Mouse (Mus musculus) heart, postnatal 0 days (tissue): ENCODE data around the gene Cd300e. TPM values are rescaled to one million over a fixed set of nuclear protein-coding genes. Genes with fewer than 3 reads are reported as not detected.

Experiments used
- ATAC-seq: fragments of 200-750 bp; cut with Nextera tagmentation; 2 replicates; pipeline ENCODE4 v1.8.0; 2017; ENCODE audit warnings: low read depth, moderate number of reproducible peaks, moderate library complexity; ENCODE audit not compliant: insufficient read depth
- DNase-seq: peaks from one replicate; pipeline ENCODE4 v3.0.0-alpha.2; 2016; ENCODE audit warnings: low spot score
- H3K27ac ChIP-seq: fragments of 300-500 bp; sonication (generic); 2 replicates; pipeline ENCODE4 v1.5.1; 2014; ENCODE audit warnings: low read depth, mild to moderate bottlenecking
- H3K27me3 ChIP-seq: fragments of 300-500 bp; sonication (generic); 2 replicates; pipeline ENCODE4 v1.6.1; 2014; ENCODE audit warnings: low read length, mixed read lengths; ENCODE audit not compliant: control insufficient read depth, insufficient read depth
- H3K36me3 ChIP-seq: fragments of 300-500 bp; sonication (generic); replicated peaks from 2 replicates; pipeline ENCODE4 v1.6.1; 2014; ENCODE audit warnings: low read length, mixed read lengths; ENCODE audit not compliant: control insufficient read depth, insufficient read depth
- H3K4me1 ChIP-seq: fragments of 300-500 bp; sonication (generic); 2 replicates; pipeline ENCODE4 v1.6.1; 2014; ENCODE audit warnings: antibody characterized with exemption; ENCODE audit not compliant: control insufficient read depth, insufficient read depth
- H3K4me2 ChIP-seq: fragments of 300-500 bp; sonication (generic); 2 replicates; pipeline ENCODE4 v1.6.1; 2014; ENCODE audit warnings: low read depth, mild to moderate bottlenecking, low read length, moderate library complexity
- H3K4me3 ChIP-seq: fragments of 300-500 bp; sonication (generic); 2 replicates; pipeline ENCODE4 v1.5.1; 2014; ENCODE audit warnings: low read depth, low read length
- H3K9ac ChIP-seq: fragments of 300-500 bp; sonication (generic); replicated peaks from 2 replicates; pipeline ENCODE4 v1.6.1; 2014; ENCODE audit warnings: low read depth, low read length, mixed read lengths
- H3K9me3 ChIP-seq: fragments of 300-500 bp; sonication (generic); replicated peaks from 2 replicates; pipeline ENCODE4 v1.6.1; 2016; ENCODE audit warnings: low read length; ENCODE audit not compliant: control insufficient read depth
- CTCF ChIP-seq: IDR thresholded peaks from 2 replicates; pipeline ENCODE4 v1.5.1; 2016; ENCODE audit warnings: antibody characterized with exemption, control low read depth, low read depth
- EP300 ChIP-seq: IDR thresholded peaks from 2 replicates; pipeline ENCODE4 v1.6.1; 2016; ENCODE audit warnings: antibody characterized with exemption, low read depth
- WGBS: fragments of 180-500 bp; shearing (Covaris S2); extraction: QIAGEN DNeasy Blood & Tissue Kit; methylation state at CpG from one replicate; pipeline ENCODE4 v1.1.7; 2014; 5-methylcytosine and 5-hydroxymethylcytosine counted together
- polyA plus RNA-seq: library from polyadenylated mRNA; unstranded; fragments of >200 nt; fragmentation: Nextera tagmentation; extraction: Ambion mirVana; gene quantifications from 2 replicates; pipeline ENCODE4 v1.2.1, GENCODE M21; 2015
- total RNA-seq: library from RNA; depleted of rRNA; stranded (reverse); fragments of >200 nt; gene quantifications from 2 replicates; pipeline ENCODE4 v1.2.3, GENCODE M21; 2014; ENCODE audit warnings: low replicate concordance

The Cd300e gene
- total and polyA plus RNA-seq, 2 experiments from 2014 or later: 0.07 TPM; not detected in 1

DNA sequence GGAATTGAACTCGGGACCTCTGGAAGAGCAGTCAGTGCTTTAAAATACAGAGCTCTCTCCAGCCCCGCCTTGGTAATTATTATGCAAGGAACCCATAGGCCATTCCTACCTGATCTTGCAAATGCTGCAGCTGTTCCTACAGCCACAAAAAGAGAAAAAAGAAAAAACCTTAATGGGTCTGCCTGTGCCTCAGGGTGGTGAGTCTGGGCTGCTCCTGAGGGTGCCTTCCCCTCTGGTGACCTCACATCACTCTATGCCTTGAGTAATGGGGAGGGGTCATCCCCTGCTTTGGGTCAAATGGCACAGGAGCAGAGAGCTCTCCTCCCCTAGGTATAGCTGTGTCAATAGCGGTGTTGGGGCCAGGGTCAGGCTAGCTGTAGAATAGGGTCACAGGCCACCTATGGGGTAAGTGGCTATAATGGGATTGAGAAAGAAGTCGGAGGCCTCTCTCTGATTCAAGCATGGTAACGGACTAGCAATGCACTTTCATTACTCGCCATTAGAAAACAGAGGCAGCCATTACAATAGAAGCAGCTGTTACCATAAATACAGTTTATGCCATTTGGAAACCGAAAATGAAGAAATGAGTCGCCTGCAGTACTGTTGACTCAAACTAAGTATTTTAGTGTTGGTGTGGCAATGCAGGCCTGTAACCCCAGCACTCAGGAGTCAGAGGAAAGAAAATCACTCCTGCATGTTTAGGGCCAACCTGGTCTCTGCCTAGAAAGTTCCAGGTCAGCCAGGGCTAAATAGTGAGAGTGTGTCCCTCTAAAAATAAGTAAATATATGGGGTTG lies 43.0 kb upstream of the Cd300e start:
- no peak overlapping the region for H3K27ac ChIP-seq
- no peak for TF ChIP-seq EP300
- no peak for TF ChIP-seq CTCF
- no peak overlapping the region for H3K9ac ChIP-seq
- no peaks in the 10 kb centered on the region for H3K4me1 ChIP-seq
- ATAC-seq: no peak
- no peaks in the 10 kb centered on the region for H3K27me3 ChIP-seq
- H3K9me3 ChIP-seq: no peaks in the 10 kb centered on the region
- WGBS: 74% methylated on average over 8 of the region's 8 CpGs
- no peak for DNase-seq
- no peak overlapping the region for H3K4me3 ChIP-seq
- H3K4me2 ChIP-seq: no peak overlapping the region
- H3K36me3 ChIP-seq: no peaks in the 10 kb centered on the region

DNA sequence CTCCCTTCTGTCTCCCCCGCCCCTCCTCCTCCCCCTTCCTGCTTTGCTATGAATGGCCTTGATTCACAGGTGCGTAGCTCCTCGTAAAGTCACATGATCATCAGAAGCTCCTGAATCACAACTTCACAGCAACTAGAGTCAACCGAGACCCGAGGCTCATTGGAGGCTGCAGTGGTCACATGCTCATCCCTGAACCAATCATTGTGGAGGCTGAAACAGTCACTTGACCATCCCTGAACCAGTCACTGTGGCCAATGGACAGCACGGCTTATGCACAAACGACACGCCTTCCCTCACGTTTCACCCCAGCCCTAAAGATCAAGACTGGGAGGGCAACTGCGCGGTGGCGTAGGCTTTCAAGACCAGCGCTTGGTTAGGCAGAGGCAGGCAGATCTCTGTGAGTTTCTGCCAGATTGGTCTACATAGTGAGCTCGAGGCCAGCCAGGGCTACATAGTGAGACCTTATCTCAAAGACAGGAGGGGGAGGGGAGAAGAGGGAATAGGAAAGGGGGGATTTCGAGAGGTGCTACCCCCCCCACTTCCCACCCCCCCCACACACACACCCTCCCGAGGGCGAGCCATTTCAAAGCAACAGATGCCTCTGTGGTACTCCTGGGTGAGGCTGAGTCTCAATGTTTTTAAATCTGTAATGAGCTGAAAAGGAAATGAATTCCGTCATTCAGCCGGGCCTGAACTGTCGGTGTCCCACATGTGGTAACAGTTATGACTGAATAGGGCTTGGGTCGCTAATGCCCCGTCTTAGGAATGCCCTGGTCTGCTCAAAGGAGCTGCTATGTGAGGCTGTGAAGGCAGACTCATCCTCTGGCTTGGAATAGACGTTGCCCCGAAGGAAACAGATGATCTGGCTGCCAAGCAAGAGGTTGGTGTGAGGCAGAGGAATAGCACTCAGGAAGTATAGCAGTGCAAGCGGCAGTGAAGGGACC lies 41.8 kb upstream of the Cd300e start:
- ATAC-seq (no peak), DNase-seq (no peak)
- no peak overlapping the region for H3K4me3 ChIP-seq
- H3K9me3 ChIP-seq: no peaks in the 10 kb centered on the region
- H3K27me3 ChIP-seq: no peaks in the 10 kb centered on the region
- H3K36me3 ChIP-seq: no peaks in the 10 kb centered on the region
- TF ChIP-seq CTCF: no peak
- no peak for TF ChIP-seq EP300
- 82% methylated on average over 25 of the region's 25 CpGs for WGBS
- no peak overlapping the region for H3K9ac ChIP-seq
- H3K4me2 ChIP-seq: no peak overlapping the region
- H3K27ac ChIP-seq: no peak overlapping the region
- H3K4me1 ChIP-seq: no peaks in the 10 kb centered on the region

DNA sequence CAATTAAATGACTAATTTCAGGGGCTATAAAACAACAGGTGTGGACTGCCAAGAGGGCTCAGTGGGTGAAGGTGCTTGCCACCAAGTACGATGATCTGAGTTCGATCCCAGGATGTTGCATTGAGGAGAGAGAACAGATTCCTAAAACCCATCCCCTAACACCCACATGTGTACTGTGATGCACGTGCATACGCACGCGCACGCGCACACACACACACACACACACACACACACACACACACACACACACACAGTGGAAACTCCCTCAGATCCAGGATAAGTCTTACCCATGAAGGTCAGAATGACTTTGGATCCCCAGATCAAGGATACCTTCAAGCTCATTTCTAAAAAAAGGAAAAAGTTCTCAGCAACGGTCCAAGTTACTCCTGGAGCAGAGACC lies 40.1 kb upstream of the Cd300e start:
- TF ChIP-seq CTCF: no peak
- TF ChIP-seq EP300: no peak
- no peak for ATAC-seq
- H3K27me3 ChIP-seq: no peaks in the 10 kb centered on the region
- no peaks in the 10 kb centered on the region for H3K4me1 ChIP-seq
- no peak for DNase-seq
- H3K9me3 ChIP-seq: no peaks in the 10 kb centered on the region
- 89% methylated on average over 9 of the region's 9 CpGs for WGBS
- H3K4me3 ChIP-seq: no peak overlapping the region
- no peaks in the 10 kb centered on the region for H3K36me3 ChIP-seq
- no peak overlapping the region for H3K9ac ChIP-seq
- no peak overlapping the region for H3K4me2 ChIP-seq
- no peak overlapping the region for H3K27ac ChIP-seq

DNA sequence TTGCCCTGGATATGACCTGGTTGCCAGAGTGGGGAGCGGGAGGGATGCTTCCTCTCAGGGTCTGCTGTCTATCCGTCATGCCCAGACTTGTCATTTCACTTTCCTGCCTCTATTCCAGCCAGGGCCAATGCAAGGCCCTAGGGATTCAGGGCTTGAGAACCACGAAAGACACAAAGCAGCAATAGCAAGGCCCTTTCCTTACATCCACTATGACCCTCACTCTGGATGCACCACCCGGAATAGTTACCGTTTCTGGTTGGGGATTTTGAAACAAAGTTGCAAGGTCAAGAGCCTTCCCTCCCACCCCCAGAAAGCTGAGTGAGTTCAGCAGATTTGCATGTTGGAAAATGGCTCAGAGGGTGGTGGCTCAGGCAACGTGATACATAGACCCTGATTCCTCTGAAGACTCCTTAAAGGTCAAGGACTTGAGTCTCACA lies 39.7 kb upstream of the Cd300e start:
- no peaks in the 10 kb centered on the region for H3K4me1 ChIP-seq
- no peaks in the 10 kb centered on the region for H3K9me3 ChIP-seq
- H3K4me3 ChIP-seq: no peak overlapping the region
- no peak overlapping the region for H3K27ac ChIP-seq
- H3K4me2 ChIP-seq: no peak overlapping the region
- H3K9ac ChIP-seq: no peak overlapping the region
- ATAC-seq (no peak), DNase-seq (no peak)
- WGBS: 48% methylated on average over 6 of the region's 6 CpGs
- TF ChIP-seq CTCF: no peak
- TF ChIP-seq EP300: no peak
- no peaks in the 10 kb centered on the region for H3K36me3 ChIP-seq
- no peaks in the 10 kb centered on the region for H3K27me3 ChIP-seq

DNA sequence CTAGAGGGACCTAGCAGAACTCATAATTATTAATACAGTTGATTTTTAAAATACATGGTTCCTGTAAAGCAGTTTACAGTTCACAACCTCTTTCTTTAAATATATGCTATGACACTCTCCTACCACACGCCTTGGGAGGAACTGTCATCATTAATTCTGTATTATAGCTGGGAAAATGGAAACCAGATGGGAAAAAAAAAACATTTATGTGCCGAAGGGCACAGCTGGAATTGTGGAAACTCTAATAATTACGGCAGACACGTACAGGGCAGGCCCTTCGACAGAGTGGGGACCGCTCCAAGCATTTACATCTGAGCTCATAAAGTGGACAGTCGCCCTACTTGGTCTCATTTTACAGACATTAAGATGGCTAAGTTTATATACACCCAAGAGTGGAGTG lies 38.8 kb upstream of the Cd300e start:
- Histone ChIP-seq H3K9ac (no peak overlapping the region), H3K4me2 (no peak overlapping the region), H3K27ac (no peak overlapping the region), H3K4me3 (no peak overlapping the region), H3K36me3 (no peaks in the 10 kb centered on the region), H3K27me3 (no peaks in the 10 kb centered on the region), H3K4me1 (no peaks in the 10 kb centered on the region), H3K9me3 (no peaks in the 10 kb centered on the region)
- TF ChIP-seq EP300 (no peak), CTCF (no peak)
- ATAC-seq (no peak), DNase-seq (no peak)
- 78% methylated on average over 7 of the region's 7 CpGs for WGBS
